Mouse (Mus musculus): ENCODE results near the gene Gm38431. TPM values are rescaled to one million over a fixed set of nuclear protein-coding genes. Genes with fewer than 3 reads are reported as not detected.

Gene Gm38431
- polyA plus RNA-seq, 1 experiment = 499 TPM

- no peak for TF ChIP-seq GATA1 (IDR thresholded peaks at IDR 0.05; ENCODE audit: low read length)
Observed at GRCm38 (mm10) chr9:21117073-21117472, 25.3 kb upstream of the Gm38431 start.

GRCm38 (mm10) chr9:21115105-21115504 lies 23.3 kb upstream of the Gm38431 start:
- TF ChIP-seq GATA1 (IDR thresholded peaks at IDR 0.05; ENCODE audit: low read length) = no peak

GRCm38 (mm10) chr9:21114190-21114589 lies 22.4 kb upstream of the Gm38431 start:
- no peak for TF ChIP-seq GATA1 (IDR thresholded peaks at IDR 0.05; ENCODE audit: low read length)

- TF ChIP-seq GATA1 (IDR thresholded peaks at IDR 0.05; ENCODE audit: low read length) = no peak
Observed at GRCm38 (mm10) chr9:21113751-21114150, 22.0 kb upstream of the Gm38431 start.

GRCm38 (mm10) chr9:21107607-21108237 lies 15.9 kb upstream of the Gm38431 start:
- TF ChIP-seq GATA1 (IDR thresholded peaks at IDR 0.05; ENCODE audit: low read length) = no peak

- TF ChIP-seq GATA1 (IDR thresholded peaks at IDR 0.05; ENCODE audit: low read length) = no peak
Observed at GRCm38 (mm10) chr9:21105760-21106564, 14.2 kb upstream of the Gm38431 start.

GRCm38 (mm10) chr9:21104814-21105213 lies 13.0 kb upstream of the Gm38431 start:
- no peak for TF ChIP-seq GATA1 (IDR thresholded peaks at IDR 0.05; ENCODE audit: low read length)

GRCm38 (mm10) chr9:21102076-21102475 lies 10.3 kb upstream of the Gm38431 start:
- TF ChIP-seq GATA1 (IDR thresholded peaks at IDR 0.05; ENCODE audit: low read length) = no peak

GRCm38 (mm10) chr9:21100447-21101161 lies 8.8 kb upstream of the Gm38431 start:
- TF ChIP-seq GATA1 (IDR thresholded peaks at IDR 0.05; ENCODE audit: low read length) = no peak

GRCm38 (mm10) chr9:21097793-21098192 lies 6.0 kb upstream of the Gm38431 start:
- TF ChIP-seq GATA1 (IDR thresholded peaks at IDR 0.05; ENCODE audit: low read length) = no peak

- no peak for TF ChIP-seq GATA1 (IDR thresholded peaks at IDR 0.05; ENCODE audit: low read length)
Observed at GRCm38 (mm10) chr9:21095958-21096357, 4.2 kb upstream of the Gm38431 start.

- no peak for TF ChIP-seq GATA1 (IDR thresholded peaks at IDR 0.05; ENCODE audit: low read length)
Observed at GRCm38 (mm10) chr9:21093423-21093822, 1.6 kb upstream of the Gm38431 start.

- no peak for TF ChIP-seq GATA1 (IDR thresholded peaks at IDR 0.05; ENCODE audit: low read length)
Observed at GRCm38 (mm10) chr9:21090972-21091706, 658 bp downstream of the Gm38431 start.

- no peak for TF ChIP-seq GATA1 (IDR thresholded peaks at IDR 0.05; ENCODE audit: low read length)
Observed at GRCm38 (mm10) chr9:21090537-21090936, 1.3 kb downstream of the Gm38431 start.

GRCm38 (mm10) chr9:21083324-21083723 lies 8.5 kb downstream of the Gm38431 start:
- TF ChIP-seq GATA1 (IDR thresholded peaks at IDR 0.05; ENCODE audit: low read length) = no peak

GRCm38 (mm10) chr9:21081127-21081526 lies 10.7 kb downstream of the Gm38431 start:
- no peak for TF ChIP-seq GATA1 (IDR thresholded peaks at IDR 0.05; ENCODE audit: low read length)
